Mouse (Mus musculus) stomach, postnatal 0 days (tissue): ENCODE measurements around the gene Ubr1. TPM values are rescaled to one million over a fixed set of nuclear protein-coding genes. Genes with fewer than 3 reads are reported as not detected.

Source experiments
- ATAC-seq: fragments of 200-750 bp; cut with Nextera tagmentation; 2 replicates; pipeline ENCODE4 v1.8.0; 2017; ENCODE audit not compliant: low FRiP score, low TSS enrichment
- DNase-seq: peaks from one replicate; pipeline ENCODE4 v3.0.0-alpha.2; 2016; ENCODE audit warnings: low spot score
- H3K27ac ChIP-seq: fragments of 300-500 bp; sonication (generic); replicated peaks from 2 replicates; pipeline ENCODE4 v1.5.1; 2014; ENCODE audit warnings: mild to moderate bottlenecking, control low read depth
- H3K27me3 ChIP-seq: fragments of 300-500 bp; sonication (generic); 2 replicates; pipeline ENCODE4 v1.6.1; 2014; ENCODE audit warnings: low read length; ENCODE audit not compliant: control insufficient read depth, insufficient read depth
- H3K36me3 ChIP-seq: fragments of 300-500 bp; sonication (generic); 2 replicates; pipeline ENCODE4 v1.6.1; 2014; ENCODE audit warnings: low read length, mixed read lengths; ENCODE audit not compliant: control insufficient read depth, insufficient read depth
- H3K4me1 ChIP-seq: fragments of 300-500 bp; sonication (generic); replicated peaks from 2 replicates; pipeline ENCODE4 v1.6.1; 2014; ENCODE audit warnings: antibody characterized with exemption; ENCODE audit not compliant: control insufficient read depth, insufficient read depth
- H3K4me2 ChIP-seq: fragments of 300-500 bp; sonication (generic); replicated peaks from 2 replicates; pipeline ENCODE4 v1.6.1; 2014; ENCODE audit warnings: low read depth, mild to moderate bottlenecking, control low read depth, moderate library complexity
- H3K4me3 ChIP-seq: fragments of 300-500 bp; sonication (generic); 2 replicates; pipeline ENCODE4 v1.5.1; 2014; ENCODE audit warnings: low read depth, low read length, control low read depth
- H3K9ac ChIP-seq: fragments of 300-500 bp; sonication (generic); 2 replicates; pipeline ENCODE4 v1.6.1; 2014; ENCODE audit warnings: mild to moderate bottlenecking, low read length, control low read depth, mixed read lengths
- H3K9me3 ChIP-seq: fragments of 300-500 bp; sonication (generic); 2 replicates; pipeline ENCODE4 v1.6.1; 2016; ENCODE audit warnings: low read length; ENCODE audit not compliant: control insufficient read depth
- CTCF ChIP-seq: IDR thresholded peaks from 2 replicates; pipeline ENCODE4 v1.5.1; 2016; ENCODE audit warnings: antibody characterized with exemption, low read depth, mild to moderate bottlenecking, moderate library complexity
- EP300 ChIP-seq: optimal IDR thresholded peaks from 2 replicates; pipeline ENCODE3; 2016; ENCODE audit warnings: antibody characterized with exemption
- WGBS: fragments of 180-500 bp; shearing (Covaris S2); extraction: QIAGEN DNeasy Blood & Tissue Kit; methylation state at CpG from one replicate; pipeline ENCODE4 v1.1.7; 2014; 5-methylcytosine and 5-hydroxymethylcytosine counted together
- polyA plus RNA-seq: library from polyadenylated mRNA; unstranded; fragments of >200 nt; fragmentation: Nextera tagmentation; extraction: Ambion mirVana; gene quantifications from 2 replicates; pipeline ENCODE4 v1.2.1, GENCODE M21; 2015

Gene Ubr1
- polyA plus RNA-seq, 1 experiment from 2014 or later: 8.9 TPM

DNA sequence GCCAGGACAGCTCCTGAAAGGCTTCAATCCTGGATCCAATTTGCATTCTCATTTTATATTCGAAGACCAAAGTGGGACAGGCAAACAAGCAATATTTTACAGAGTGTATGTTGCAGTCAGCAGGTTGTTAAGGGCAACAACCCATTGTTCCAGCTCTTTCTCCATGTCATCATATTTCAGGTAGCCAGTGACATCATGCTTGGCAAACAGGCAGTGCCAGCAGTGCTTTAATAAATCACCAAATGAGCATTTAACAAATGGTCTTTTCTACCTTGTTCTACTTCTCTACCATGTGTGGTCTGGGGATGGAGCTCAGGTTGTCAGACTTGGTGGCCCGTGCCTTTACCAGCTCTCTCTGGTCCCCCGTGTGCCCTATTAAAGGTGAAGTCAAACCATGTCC lies 112.4 kb downstream of the Ubr1 start:
- H3K9me3 ChIP-seq: no peaks in the 10 kb centered on the region
- ATAC-seq (no peak), DNase-seq (no peak)
- no peaks in the 10 kb centered on the region for H3K4me1 ChIP-seq
- H3K4me3 ChIP-seq: no peak overlapping the region
- no peaks in the 10 kb centered on the region for H3K27me3 ChIP-seq
- H3K4me2 ChIP-seq: no peak overlapping the region
- no peak overlapping the region for H3K27ac ChIP-seq
- no peak for TF ChIP-seq EP300
- TF ChIP-seq CTCF: no peak
- peaks cover 3% of the 10 kb centered on the region; the same call in 1 of the 2 replicates for H3K36me3 ChIP-seq
- 85% methylated on average over 3 of the region's 3 CpGs for WGBS
- no peak overlapping the region for H3K9ac ChIP-seq

- TF ChIP-seq EP300: no peak
- no peak for TF ChIP-seq CTCF
- no peaks in the 10 kb centered on the region for H3K4me1 ChIP-seq
- DNase-seq: no peak
- H3K4me3 ChIP-seq: no peak overlapping the region
- H3K9ac ChIP-seq: no peak overlapping the region
- no peak overlapping the region for H3K4me2 ChIP-seq
- no peaks in the 10 kb centered on the region for H3K36me3 ChIP-seq
- ATAC-seq: no peak
- 70% methylated on average over 3 of the region's 3 CpGs for WGBS
- H3K27me3 ChIP-seq: no peaks in the 10 kb centered on the region
- H3K9me3 ChIP-seq: no peaks in the 10 kb centered on the region
- no peak overlapping the region for H3K27ac ChIP-seq
Measured at GRCm38 (mm10) chr2:120853151-120853550, 117.4 kb downstream of the Ubr1 start.

GRCm38 (mm10) chr2:120852626-120853025 lies 117.9 kb downstream of the Ubr1 start:
- no peak for ATAC-seq
- H3K27me3 ChIP-seq: no peaks in the 10 kb centered on the region
- H3K27ac ChIP-seq: no peak overlapping the region
- no peak overlapping the region for H3K9ac ChIP-seq
- no peak overlapping the region for H3K4me3 ChIP-seq
- no peak overlapping the region for H3K4me2 ChIP-seq
- WGBS: 42% methylated on average over 1 of the region's 1 CpGs
- no peaks in the 10 kb centered on the region for H3K36me3 ChIP-seq
- no peak for DNase-seq
- no peaks in the 10 kb centered on the region for H3K9me3 ChIP-seq
- TF ChIP-seq CTCF: no peak
- no peak for TF ChIP-seq EP300
- no peaks in the 10 kb centered on the region for H3K4me1 ChIP-seq

DNA sequence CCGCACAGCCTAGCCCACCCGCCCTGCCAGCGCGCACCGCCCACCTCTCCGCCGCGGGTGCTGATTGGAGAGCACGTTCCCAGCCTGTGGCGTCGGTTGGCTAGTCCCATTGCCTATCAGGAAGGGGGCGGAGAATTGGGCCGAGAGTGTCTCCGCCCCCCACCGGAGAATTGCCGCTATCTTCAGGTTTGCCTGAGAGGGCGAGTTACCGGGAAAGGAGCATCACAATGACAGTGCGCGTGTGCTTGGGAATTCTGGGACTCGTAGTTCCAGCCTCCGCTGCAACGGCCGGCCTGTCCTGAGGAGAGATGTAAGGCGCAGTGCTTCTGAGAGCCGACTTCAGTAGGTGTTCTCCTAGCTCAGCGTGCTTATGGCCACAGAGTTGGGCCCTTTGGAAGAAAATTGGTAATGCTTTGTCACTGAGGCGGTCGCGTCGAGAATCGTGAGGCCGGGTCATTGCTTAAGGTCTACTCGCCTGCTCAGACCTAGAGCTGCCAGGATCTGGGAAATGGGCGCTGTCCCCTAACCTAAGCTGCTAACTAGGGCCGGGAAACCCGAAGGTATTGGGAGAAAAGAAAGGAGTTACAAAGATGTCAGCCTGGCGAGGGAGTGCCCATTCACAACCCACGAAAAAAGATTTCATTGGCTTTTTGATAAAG lies 120.0 kb downstream of the Ubr1 start, which contains the start of gene Ttbk2:
Gene Ttbk2, minus strand, starts transcription at position 181 of the 659 bp plus-strand sequence.
- peak within 1 kb of the TSS; percentile 90 for H3K4me3 ChIP-seq
- H3K4me2 ChIP-seq: peak within 1 kb of the TSS; percentile 78
- no peaks in the 10 kb centered on the region for H3K27me3 ChIP-seq
- H3K9me3 ChIP-seq: no peaks in the 10 kb centered on the region
- H3K4me1 ChIP-seq: no peaks in the 10 kb centered on the region
- TF ChIP-seq EP300: no peak
- TF ChIP-seq CTCF: peak; percentile 55
- under 1% methylated on average over 39 of the region's 39 CpGs for WGBS
- ATAC-seq (peak; percentile 99), DNase-seq (peak; percentile 95)
- H3K9ac ChIP-seq: peak within 1 kb of the TSS; percentile 75
- no peaks in the 10 kb centered on the region for H3K36me3 ChIP-seq
- H3K27ac ChIP-seq: peak within 1 kb of the TSS; percentile 53; the same call in 1 of the 2 replicates

- Histone ChIP-seq H3K36me3 (no peaks in the 10 kb centered on the region), H3K4me1 (no peaks in the 10 kb centered on the region), H3K9ac (peak within 1 kb of the TSS; percentile 75), H3K4me2 (peak within 1 kb of the TSS; percentile 78), H3K9me3 (no peaks in the 10 kb centered on the region), H3K27ac (peak within 1 kb of the TSS; percentile 53; the same call in 1 of the 2 replicates), H3K4me3 (peak within 1 kb of the TSS; percentile 90), H3K27me3 (no peaks in the 10 kb centered on the region)
- TF ChIP-seq CTCF: no peak
- no peak for TF ChIP-seq EP300
- DNase-seq (peak; percentile 52), ATAC-seq (peak; percentile 60)
- under 1% methylated on average over 68 of the region's 71 CpGs for WGBS
Measured at GRCm38 (mm10) chr2:120849449-120850423, 120.8 kb downstream of the Ubr1 start, which contains the start of gene Cdan1. Cdan1 (minus strand) TSS chr2:120850128.
